Mouse (Mus musculus) hindbrain, embryonic 16.5 days (tissue): ENCODE measurements around the gene Mmp20. TPM values are rescaled to one million over a fixed set of nuclear protein-coding genes. Genes with fewer than 3 reads are reported as not detected.

Experiments
- ATAC-seq: fragments of 200-750 bp; cut with Nextera tagmentation; 2 replicates; pipeline ENCODE4 v1.8.0; 2017; ENCODE audit warnings: moderate TSS enrichment, moderate library complexity
- H3K27ac ChIP-seq: fragments of 300-500 bp; sonication (generic); 2 replicates; pipeline ENCODE4 v1.5.1; 2014; ENCODE audit warnings: low read depth, mild to moderate bottlenecking, control low read depth, low read length, moderate library complexity
- H3K27me3 ChIP-seq: fragments of 300-500 bp; sonication (generic); replicated peaks from 2 replicates; pipeline ENCODE4 v1.6.1; 2014; ENCODE audit warnings: low read length; ENCODE audit not compliant: control insufficient read depth, insufficient read depth
- H3K36me3 ChIP-seq: fragments of 300-500 bp; sonication (generic); 2 replicates; pipeline ENCODE4 v1.6.1; 2014; ENCODE audit warnings: mild to moderate bottlenecking, low read length, moderate library complexity, mixed read lengths; ENCODE audit not compliant: control insufficient read depth, insufficient read depth
- H3K4me1 ChIP-seq: fragments of 300-500 bp; sonication (generic); 2 replicates; pipeline ENCODE4 v1.6.1; 2014; ENCODE audit warnings: low read depth, low read length; ENCODE audit not compliant: control insufficient read depth, insufficient read depth
- H3K4me2 ChIP-seq: fragments of 300-500 bp; sonication (generic); 2 replicates; pipeline ENCODE4 v1.6.1; 2014; ENCODE audit warnings: mild to moderate bottlenecking, low read length, control low read depth, moderate library complexity
- H3K4me3 ChIP-seq: fragments of 300-500 bp; sonication (generic); 2 replicates; pipeline ENCODE4 v1.5.1; 2014; ENCODE audit warnings: mild to moderate bottlenecking, low read length, control low read depth, moderate library complexity
- H3K9ac ChIP-seq: fragments of 300-500 bp; sonication (generic); 2 replicates; pipeline ENCODE4 v1.6.1; 2014; ENCODE audit warnings: low read depth, mild to moderate bottlenecking, control low read depth, low read length, moderate library complexity
- H3K9me3 ChIP-seq: fragments of 300-500 bp; sonication (generic); 2 replicates; pipeline ENCODE4 v1.6.1; 2014; ENCODE audit warnings: mild to moderate bottlenecking, low read length, moderate library complexity; ENCODE audit not compliant: control insufficient read depth
- WGBS: fragments of 180-500 bp; shearing (Covaris S2); extraction: QIAGEN DNeasy Blood & Tissue Kit; methylation state at CpG from one replicate; pipeline ENCODE4 v1.1.7; 2014; 5-methylcytosine and 5-hydroxymethylcytosine counted together
- polyA plus RNA-seq: library from polyadenylated mRNA; unstranded; fragments of >200 nt; fragmentation: Nextera tagmentation; extraction: Ambion mirVana; gene quantifications from 2 replicates; pipeline ENCODE4 v1.2.1, GENCODE M21; 2015

Mmp20 gene
- polyA plus RNA-seq, result not detected in 2 replicates

- H3K27ac ChIP-seq, result no peak within 1 kb of the TSS
- no peaks in the 10 kb centered on the region for H3K36me3 ChIP-seq
- no peak within 1 kb of the TSS for H3K4me2 ChIP-seq
- H3K4me1 ChIP-seq, result no peaks in the 10 kb centered on the region
- no peaks in the 10 kb centered on the region for H3K27me3 ChIP-seq
- H3K9me3 ChIP-seq, result no peaks in the 10 kb centered on the region
- ATAC-seq, result no peak
- H3K4me3 ChIP-seq, result no peak within 1 kb of the TSS
- H3K9ac ChIP-seq, result no peak within 1 kb of the TSS
These were observed at the start of gene Mmp20 for GRCm38 (mm10) chr9:7627931-7628330. Mmp20 (plus strand) TSS chr9:7628231.

GRCm38 (mm10) chr9:7590063-7590462, 38.0 kb upstream of the Mmp20 start:
- H3K27me3 ChIP-seq, result no peaks in the 10 kb centered on the region
- no peaks in the 10 kb centered on the region for H3K36me3 ChIP-seq
- H3K4me2 ChIP-seq, result no peak overlapping the region
- H3K4me3 ChIP-seq, result no peak overlapping the region
- no peaks in the 10 kb centered on the region for H3K9me3 ChIP-seq
- no peaks in the 10 kb centered on the region for H3K4me1 ChIP-seq
- no peak for ATAC-seq
- no peak overlapping the region for H3K9ac ChIP-seq
- H3K27ac ChIP-seq, result no peak overlapping the region
- 78% methylated on average over 8 of the region's 8 CpGs for WGBS

GRCm38 (mm10) chr9:7593272-7593812, 34.7 kb upstream of the Mmp20 start:
- Histone ChIP-seq H3K9ac (no peak overlapping the region), H3K36me3 (no peaks in the 10 kb centered on the region), H3K4me2 (no peak overlapping the region), H3K4me1 (no peaks in the 10 kb centered on the region), H3K9me3 (no peaks in the 10 kb centered on the region), H3K27me3 (no peaks in the 10 kb centered on the region), H3K4me3 (no peak overlapping the region), H3K27ac (no peak overlapping the region)
- 88% methylated on average over 3 of the region's 3 CpGs for WGBS
- no peak for ATAC-seq

- Histone ChIP-seq H3K9me3 (no peaks in the 10 kb centered on the region), H3K9ac (peak overlapping the region; percentile 47), H3K27me3 (no peaks in the 10 kb centered on the region), H3K36me3 (no peaks in the 10 kb centered on the region), H3K4me1 (no peaks in the 10 kb centered on the region), H3K27ac (no peak overlapping the region), H3K4me3 (peak overlapping the region; percentile 32), H3K4me2 (peak overlapping the region; percentile 54)
- 11% methylated on average over 6 of the region's 6 CpGs for WGBS
- peak; percentile 100 for ATAC-seq
These were observed 33.1 kb upstream of the Mmp20 start for GRCm38 (mm10) chr9:7594816-7595540.

GRCm38 (mm10) chr9:7602982-7603742, 24.9 kb upstream of the Mmp20 start:
- peak; percentile 64 for ATAC-seq
- Histone ChIP-seq H3K27me3 (no peaks in the 10 kb centered on the region), H3K4me1 (no peaks in the 10 kb centered on the region), H3K36me3 (no peaks in the 10 kb centered on the region), H3K4me2 (no peak overlapping the region), H3K9ac (no peak overlapping the region), H3K4me3 (no peak overlapping the region), H3K27ac (no peak overlapping the region), H3K9me3 (no peaks in the 10 kb centered on the region)
- WGBS, result 4% methylated on average over 3 of the region's 3 CpGs

- H3K4me3 ChIP-seq, result no peak overlapping the region
- no peaks in the 10 kb centered on the region for H3K9me3 ChIP-seq
- H3K9ac ChIP-seq, result no peak overlapping the region
- no peak overlapping the region for H3K27ac ChIP-seq
- no peak overlapping the region for H3K4me2 ChIP-seq
- no peaks in the 10 kb centered on the region for H3K27me3 ChIP-seq
- ATAC-seq, result peak; percentile 37; the same call in 1 of the 2 replicates
- 70% methylated on average over 6 of the region's 6 CpGs for WGBS
- H3K36me3 ChIP-seq, result no peaks in the 10 kb centered on the region
- no peaks in the 10 kb centered on the region for H3K4me1 ChIP-seq
These were observed 24.0 kb upstream of the Mmp20 start for GRCm38 (mm10) chr9:7604005-7604404.

- Histone ChIP-seq H3K36me3 (no peaks in the 10 kb centered on the region), H3K9me3 (peaks cover 5% of the 10 kb centered on the region; the same call in 1 of the 2 replicates), H3K27ac (no peak overlapping the region), H3K4me2 (no peak overlapping the region), H3K4me3 (no peak overlapping the region), H3K4me1 (no peaks in the 10 kb centered on the region), H3K27me3 (no peaks in the 10 kb centered on the region), H3K9ac (no peak overlapping the region)
- ATAC-seq, result no peak
- 86% methylated on average over 12 of the region's 12 CpGs for WGBS
These were observed 22.4 kb upstream of the Mmp20 start for GRCm38 (mm10) chr9:7605638-7606037.

- Histone ChIP-seq H3K36me3 (no peaks in the 10 kb centered on the region), H3K27me3 (no peaks in the 10 kb centered on the region), H3K4me3 (no peak overlapping the region), H3K4me1 (no peaks in the 10 kb centered on the region), H3K27ac (no peak overlapping the region), H3K4me2 (no peak overlapping the region), H3K9ac (no peak overlapping the region), H3K9me3 (no peaks in the 10 kb centered on the region)
- no peak for ATAC-seq
- 78% methylated on average over 3 of the region's 3 CpGs for WGBS
These were observed 5.4 kb upstream of the Mmp20 start for GRCm38 (mm10) chr9:7622582-7622981.

GRCm38 (mm10) chr9:7633936-7634335, 5.9 kb downstream of the Mmp20 start:
- Histone ChIP-seq H3K4me3 (no peak overlapping the region), H3K36me3 (no peaks in the 10 kb centered on the region), H3K27me3 (no peaks in the 10 kb centered on the region), H3K4me2 (no peak overlapping the region), H3K27ac (no peak overlapping the region), H3K9me3 (no peaks in the 10 kb centered on the region), H3K9ac (no peak overlapping the region), H3K4me1 (no peaks in the 10 kb centered on the region)
- no peak for ATAC-seq
- WGBS, result 11% methylated on average over 5 of the region's 5 CpGs
